Mouse (Mus musculus) midbrain, embryonic 16.5 days (tissue): ENCODE data around the gene Syt10. TPM values are rescaled to one million over a fixed set of nuclear protein-coding genes. Genes with fewer than 3 reads are reported as not detected.
"Not testable (repeated sequence)": the region's sequence is repeated elsewhere in the genome, so short reads cannot be mapped to it uniquely, and the experiment has no call there.

Experiments
- ATAC-seq: fragments of 200-750 bp; cut with Nextera tagmentation; 2 replicates; pipeline ENCODE4 v1.8.0; 2017; ENCODE audit warnings: moderate TSS enrichment
- H3K27ac ChIP-seq: fragments of 300-500 bp; sonication (generic); 2 replicates; pipeline ENCODE4 v1.5.1; 2014; ENCODE audit warnings: mild to moderate bottlenecking, low read length, mixed read lengths
- H3K27me3 ChIP-seq: fragments of 300-500 bp; sonication (generic); 2 replicates; pipeline ENCODE4 v1.6.1; 2014; ENCODE audit warnings: low read depth, low read length, mixed read lengths; ENCODE audit not compliant: control insufficient read depth, insufficient read depth
- H3K36me3 ChIP-seq: fragments of 300-500 bp; sonication (generic); 2 replicates; pipeline ENCODE4 v1.6.1; 2014; ENCODE audit warnings: mild to moderate bottlenecking, low read length, moderate library complexity, mixed read lengths; ENCODE audit not compliant: control insufficient read depth, insufficient read depth
- H3K4me1 ChIP-seq: fragments of 300-500 bp; sonication (generic); 2 replicates; pipeline ENCODE4 v1.6.1; 2014; ENCODE audit warnings: mild to moderate bottlenecking, low read length, mixed read lengths; ENCODE audit not compliant: control insufficient read depth, insufficient read depth
- H3K4me2 ChIP-seq: fragments of 300-500 bp; sonication (generic); 2 replicates; pipeline ENCODE4 v1.6.1; 2014; ENCODE audit warnings: mild to moderate bottlenecking, low read length, mixed read lengths
- H3K4me3 ChIP-seq: fragments of 300-500 bp; sonication (generic); 2 replicates; pipeline ENCODE4 v1.5.1; 2014; ENCODE audit warnings: low read depth, mild to moderate bottlenecking, low read length, moderate library complexity, mixed read lengths
- H3K9ac ChIP-seq: fragments of 300-500 bp; sonication (generic); 2 replicates; pipeline ENCODE4 v1.6.1; 2014; ENCODE audit warnings: low read depth, low read length, mixed read lengths
- H3K9me3 ChIP-seq: fragments of 300-500 bp; sonication (generic); replicated peaks from 2 replicates; pipeline ENCODE4 v1.6.1; 2014; ENCODE audit warnings: mild to moderate bottlenecking, low read length, mixed read lengths; ENCODE audit not compliant: control insufficient read depth, poor library complexity, severe bottlenecking
- WGBS: fragments of 180-500 bp; shearing (Covaris S2); extraction: QIAGEN DNeasy Blood & Tissue Kit; methylation state at CpG from one replicate; pipeline ENCODE4 v1.1.7; 2014; 5-methylcytosine and 5-hydroxymethylcytosine counted together
- polyA plus RNA-seq: library from polyadenylated mRNA; unstranded; fragments of >200 nt; fragmentation: Nextera tagmentation; extraction: Ambion mirVana; gene quantifications from 2 replicates; pipeline ENCODE4 v1.2.1, GENCODE M21; 2015

Gene Syt10
- 2.0 TPM in 2 replicates for polyA plus RNA-seq

GRCm38 (mm10) chr15:89841364-89842017 lies at the start of gene Syt10:
Syt10 (minus strand) TSS chr15:89841860.
- Histone ChIP-seq H3K9me3 (no peaks in the 10 kb centered on the region), H3K4me2 (peak within 1 kb of the TSS; percentile 99), H3K27me3 (no peaks in the 10 kb centered on the region; the same call in 1 of the 2 replicates), H3K9ac (peak within 1 kb of the TSS; percentile 69), H3K27ac (no peak within 1 kb of the TSS), H3K4me3 (peak within 1 kb of the TSS; percentile 78), H3K4me1 (peaks cover 5% of the 10 kb centered on the region; the same call in 1 of the 2 replicates), H3K36me3 (no peaks in the 10 kb centered on the region)
- WGBS: under 1% methylated on average over 53 of the region's 53 CpGs
- peak; percentile 82 for ATAC-seq

DNA sequence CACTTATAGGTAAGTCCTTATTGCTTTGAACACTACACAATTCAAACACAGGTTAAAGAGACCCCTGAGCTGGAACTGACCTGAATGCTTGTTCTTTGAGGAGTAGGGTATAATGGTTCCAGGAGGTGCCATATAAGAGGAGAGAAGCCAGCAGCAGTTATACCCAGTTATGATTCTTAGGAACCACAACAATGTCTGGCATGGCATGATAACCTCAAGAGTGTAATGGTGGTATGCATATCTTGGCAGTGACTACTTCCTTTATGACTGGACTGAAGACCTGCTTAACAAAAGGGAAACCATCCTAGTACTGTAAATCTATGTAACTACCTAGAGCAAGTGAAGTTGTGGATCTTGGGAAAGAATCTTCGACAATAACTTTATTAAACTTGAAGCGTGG lies 42.1 kb upstream of the Syt10 start:
- Histone ChIP-seq H3K27ac (no peak overlapping the region), H3K4me1 (no peaks in the 10 kb centered on the region), H3K9ac (no peak overlapping the region), H3K4me3 (no peak overlapping the region), H3K27me3 (no peaks in the 10 kb centered on the region), H3K36me3 (no peaks in the 10 kb centered on the region), H3K4me2 (no peak overlapping the region), H3K9me3 (no peaks in the 10 kb centered on the region)
- no peak for ATAC-seq
- 92% methylated on average over 2 of the region's 2 CpGs for WGBS

DNA sequence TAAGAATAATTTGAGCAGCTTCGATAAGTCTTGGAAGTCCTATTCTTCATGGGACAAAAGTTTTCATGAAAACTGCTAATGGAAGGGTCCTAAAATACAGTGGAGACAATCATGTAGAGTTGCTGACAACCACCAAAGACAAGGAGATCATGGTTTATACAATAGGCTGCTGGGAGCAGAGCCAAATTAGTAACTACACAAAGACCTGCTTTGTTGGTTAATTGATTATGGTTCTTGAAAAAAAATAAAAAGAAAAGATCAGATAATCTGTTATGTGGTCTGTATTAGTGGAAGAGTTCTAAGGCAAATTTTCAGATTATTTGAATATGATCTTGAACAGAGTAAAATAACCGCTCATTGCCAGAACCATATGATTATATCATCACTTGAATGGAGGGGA lies 37.3 kb upstream of the Syt10 start:
- Histone ChIP-seq H3K9ac (no peak overlapping the region), H3K4me2 (no peak overlapping the region), H3K4me1 (no peaks in the 10 kb centered on the region), H3K4me3 (no peak overlapping the region), H3K9me3 (no peaks in the 10 kb centered on the region), H3K27ac (no peak overlapping the region), H3K27me3 (no peaks in the 10 kb centered on the region), H3K36me3 (no peaks in the 10 kb centered on the region)
- 86% methylated on average over 2 of the region's 2 CpGs for WGBS
- no peak for ATAC-seq

DNA sequence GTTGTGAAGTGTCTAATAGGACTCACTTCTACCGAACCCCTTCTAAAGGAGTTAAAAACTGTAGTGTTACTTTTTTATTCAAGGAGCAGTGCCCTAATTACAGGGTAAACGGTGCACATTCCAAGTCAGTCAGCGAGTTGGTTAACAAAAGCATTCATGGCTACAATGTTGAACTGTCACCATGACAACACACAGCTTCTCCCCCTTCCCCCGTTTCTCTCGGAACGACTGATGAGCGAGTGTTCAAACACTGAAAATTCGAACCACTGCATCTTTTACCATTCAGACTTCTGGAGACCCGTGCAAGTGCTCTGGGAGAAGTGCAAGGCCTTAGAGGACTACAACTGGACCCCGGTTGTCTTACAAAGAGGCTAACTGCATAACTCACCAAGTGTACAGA lies 25.6 kb downstream of the Syt10 start:
- Histone ChIP-seq H3K27ac (no peak overlapping the region), H3K27me3 (no peaks in the 10 kb centered on the region), H3K9ac (no peak overlapping the region), H3K9me3 (no peaks in the 10 kb centered on the region), H3K4me2 (peak overlapping the region; percentile 39), H3K4me3 (no peak overlapping the region), H3K4me1 (peaks cover 5% of the 10 kb centered on the region), H3K36me3 (no peaks in the 10 kb centered on the region)
- WGBS: 5% methylated on average over 10 of the region's 10 CpGs
- ATAC-seq: no peak

GRCm38 (mm10) chr15:89804478-89804877 lies 37.2 kb downstream of the Syt10 start:
- H3K4me2 ChIP-seq: no peak overlapping the region
- no peak for ATAC-seq
- H3K27me3 ChIP-seq: no peaks in the 10 kb centered on the region
- H3K9me3 ChIP-seq: no peaks in the 10 kb centered on the region
- H3K27ac ChIP-seq: no peak overlapping the region
- no peak overlapping the region for H3K9ac ChIP-seq
- H3K4me3 ChIP-seq: no peak overlapping the region
- H3K36me3 ChIP-seq: no peaks in the 10 kb centered on the region
- 95% methylated on average over 3 of the region's 3 CpGs for WGBS
- H3K4me1 ChIP-seq: no peaks in the 10 kb centered on the region

- no peak overlapping the region for H3K27ac ChIP-seq
- 74% methylated on average over 9 of the region's 9 CpGs for WGBS
- no peaks in the 10 kb centered on the region for H3K27me3 ChIP-seq
- ATAC-seq: no peak
- no peaks in the 10 kb centered on the region for H3K36me3 ChIP-seq
- no peaks in the 10 kb centered on the region for H3K4me1 ChIP-seq
- H3K4me3 ChIP-seq: no peak overlapping the region
- no peak overlapping the region for H3K4me2 ChIP-seq
- H3K9me3 ChIP-seq: no peaks in the 10 kb centered on the region
- no peak overlapping the region for H3K9ac ChIP-seq
Observed at GRCm38 (mm10) chr15:89779928-89780327, 61.7 kb downstream of the Syt10 start.

- not testable (repeated sequence) for H3K27me3 ChIP-seq, H3K4me1 ChIP-seq, H3K36me3 ChIP-seq, H3K4me3 ChIP-seq, H3K9me3 ChIP-seq, H3K4me2 ChIP-seq, H3K9ac ChIP-seq, H3K27ac ChIP-seq, ATAC-seq
- 90% methylated on average over 10 of the region's 13 CpGs for WGBS
Observed at GRCm38 (mm10) chr15:89766016-89766415, 75.6 kb downstream of the Syt10 start.

- 76% methylated on average over 3 of the region's 3 CpGs for WGBS
- H3K4me3 ChIP-seq: no peak overlapping the region
- H3K4me2 ChIP-seq: no peak overlapping the region
- no peak overlapping the region for H3K27ac ChIP-seq
- no peak overlapping the region for H3K9ac ChIP-seq
- no peaks in the 10 kb centered on the region for H3K4me1 ChIP-seq
- no peaks in the 10 kb centered on the region for H3K27me3 ChIP-seq
- H3K36me3 ChIP-seq: no peaks in the 10 kb centered on the region
- ATAC-seq: no peak
- H3K9me3 ChIP-seq: peaks cover 6% of the 10 kb centered on the region; the same call in 1 of the 2 replicates
Observed at GRCm38 (mm10) chr15:89733611-89734010, 108.0 kb downstream of the Syt10 start.
